Mouse (Mus musculus): ENCODE results near the gene Alg11. TPM values are rescaled to one million over a fixed set of nuclear protein-coding genes. Genes with fewer than 3 reads are reported as not detected.

Gene Alg11
- total RNA-seq, 2 experiments from 2014 or later = 11.0 to 14.1 TPM

- DNase-seq = no peak
These were observed 588 bp upstream of the Alg11 start, which contains the start of gene Atp7b for GRCm38 (mm10) chr8:22059821-22060445. Gene Atp7b, minus strand, starts transcription at chr8:22060305.

GRCm38 (mm10) chr8:22061126-22061525, 605 bp downstream of the Alg11 start:
- DNase-seq = no peak
- intact Hi-C loops (cut with DNase I) = loop anchor here (10.0 kb wide), 1 partner anchor 334 kb away; the partner anchor contains the start of gene Slc25a15

More at GRCm38 (mm10) chr8:22059821-22060445, 588 bp upstream of the Alg11 start, which contains the start of gene Atp7b:
- intact Hi-C loops (cut with DNase I) = loop anchor here (1.0 to 10.0 kb wide), 2 partner anchors 106 to 335 kb away; partner anchors contain the start of genes Nek3 and Slc25a15

GRCm38 (mm10) chr8:22079313-22080007, 18.9 kb downstream of the Alg11 start:
- DNase-seq = no peak
- intact Hi-C loops (cut with DNase I) = no loop called here

- no peak for DNase-seq
- intact Hi-C loops (cut with DNase I) = no loop called here
These were observed 28.7 kb downstream of the Alg11 start for GRCm38 (mm10) chr8:22089226-22089625.

- DNase-seq = peak in 1 of 2 experiments; percentile 8
- intact Hi-C loops (cut with DNase I) = loop anchor here (5.0 kb wide), 1 partner anchor 99 kb away; no protein-coding TSS in a partner anchor
These were observed 31.0 kb downstream of the Alg11 start for GRCm38 (mm10) chr8:22091568-22091967.

GRCm38 (mm10) chr8:22107020-22107419, 46.5 kb downstream of the Alg11 start:
- intact Hi-C loops (cut with DNase I) = no loop called here
- DNase-seq = no peak

Other genes with a start within 250 kb of the Alg11 start
- gene Defb50, start 237.2 kb upstream of the Alg11 start, total RNA-seq (2021) = not detected
- not detected for gene Defb2, start 220.8 kb upstream of the Alg11 start, total RNA-seq (2021)
- gene Defb10, start 201.8 kb upstream of the Alg11 start, total RNA-seq (2021) = not detected
- gene Defb9, start 175.3 kb upstream of the Alg11 start, total RNA-seq (2021) = not detected
- not detected for gene Defb11, start 154.3 kb upstream of the Alg11 start, total RNA-seq (2021)
- gene Defb15, start 128.0 kb upstream of the Alg11 start, total RNA-seq (2021) = not detected
- not detected for gene Defb35, start 122.4 kb upstream of the Alg11 start, total RNA-seq (2021)
- gene Defb13, start 114.0 kb upstream of the Alg11 start, total RNA-seq (2021) = not detected
- not detected for gene Fam90a1a, start 102.0 kb upstream of the Alg11 start, total RNA-seq (2021)
- gene Ccdc70, start 90.9 kb upstream of the Alg11 start, total RNA-seq (2021) = not detected
- under 1 TPM; 0.15 to 0.31 TPM for gene Atp7b, start 416 bp upstream of the Alg11 start, total RNA-seq (2021)
- not detected for gene Nek5, start 64.3 kb downstream of the Alg11 start, total RNA-seq (2021)
- 1 to 10 TPM; 1.9 to 2.1 TPM for gene Nek3, start 105.7 kb downstream of the Alg11 start, total RNA-seq (2021)
- gene Ckap2, start 125.1 kb downstream of the Alg11 start, total RNA-seq (2021) = 10 to 100 TPM; 12.7 to 13.0 TPM
- gene Vps36, start 132.1 kb downstream of the Alg11 start, total RNA-seq (2021) = 10 to 100 TPM; 28.5 to 31.3 TPM
- 10 to 100 TPM; 13.5 to 14.9 TPM for gene Thsd1, start 166.6 kb downstream of the Alg11 start, total RNA-seq (2021)
- not detected for gene Tpte, start 222.7 kb downstream of the Alg11 start, total RNA-seq (2021)